Mouse (Mus musculus) intestine, postnatal 0 days (tissue): ENCODE results near the gene Rph3a. TPM values are rescaled to one million over a fixed set of nuclear protein-coding genes. Genes with fewer than 3 reads are reported as not detected.

Source experiments
- ATAC-seq: fragments of 200-750 bp; cut with Nextera tagmentation; 2 replicates; pipeline ENCODE4 v1.8.0; 2017; ENCODE audit warnings: mild to moderate bottlenecking, moderate TSS enrichment, moderate library complexity
- H3K27ac ChIP-seq: fragments of 300-500 bp; sonication (generic); 2 replicates; pipeline ENCODE4 v1.5.1; 2014; ENCODE audit warnings: mild to moderate bottlenecking, low read depth, low read length, moderate library complexity
- H3K27me3 ChIP-seq: fragments of 300-500 bp; sonication (generic); replicated peaks from 2 replicates; pipeline ENCODE4 v1.6.1; 2014; ENCODE audit warnings: low read length, mixed read lengths; ENCODE audit not compliant: control insufficient read depth, insufficient read depth
- H3K36me3 ChIP-seq: fragments of 300-500 bp; sonication (generic); 2 replicates; pipeline ENCODE4 v1.6.1; 2014; ENCODE audit warnings: mild to moderate bottlenecking, moderate library complexity; ENCODE audit not compliant: control insufficient read depth, insufficient read depth
- H3K4me1 ChIP-seq: fragments of 300-500 bp; sonication (generic); replicated peaks from 2 replicates; pipeline ENCODE4 v1.6.1; 2014; ENCODE audit warnings: antibody characterized with exemption, low read length, mixed read lengths; ENCODE audit not compliant: control insufficient read depth, insufficient read depth
- H3K4me2 ChIP-seq: fragments of 300-500 bp; sonication (generic); replicated peaks from 2 replicates; pipeline ENCODE4 v1.6.1; 2014; ENCODE audit warnings: low read depth, mild to moderate bottlenecking, moderate library complexity
- H3K4me3 ChIP-seq: fragments of 300-500 bp; sonication (generic); 2 replicates; pipeline ENCODE4 v1.5.1; 2014; ENCODE audit warnings: low read depth, low read length
- H3K9ac ChIP-seq: fragments of 300-500 bp; sonication (generic); 2 replicates; pipeline ENCODE4 v1.6.1; 2014; ENCODE audit warnings: mild to moderate bottlenecking, low read depth, low read length
- H3K9me3 ChIP-seq: fragments of 300-500 bp; sonication (generic); 2 replicates; pipeline ENCODE4 v1.6.1; 2016; ENCODE audit warnings: mixed run types; ENCODE audit not compliant: control insufficient read depth
- CTCF ChIP-seq: sonication (generic); IDR thresholded peaks from 2 replicates; pipeline ENCODE4 v1.5.1; 2016; ENCODE audit warnings: low read depth, mild to moderate bottlenecking, control low read depth, antibody characterized with exemption, moderate library complexity
- WGBS: fragments of 180-500 bp; shearing (Covaris S2); extraction: QIAGEN DNeasy Blood & Tissue Kit; methylation state at CpG from one replicate; pipeline ENCODE4 v1.1.7; 2014; 5-methylcytosine and 5-hydroxymethylcytosine counted together
- polyA plus RNA-seq: library from polyadenylated mRNA; unstranded; fragments of >200 nt; fragmentation: Nextera tagmentation; extraction: Ambion mirVana; gene quantifications from 2 replicates; pipeline ENCODE4 v1.2.1, GENCODE M21; 2015

The Rph3a gene
- polyA plus RNA-seq, 1 experiment from 2014 or later = 0.48 TPM

DNA sequence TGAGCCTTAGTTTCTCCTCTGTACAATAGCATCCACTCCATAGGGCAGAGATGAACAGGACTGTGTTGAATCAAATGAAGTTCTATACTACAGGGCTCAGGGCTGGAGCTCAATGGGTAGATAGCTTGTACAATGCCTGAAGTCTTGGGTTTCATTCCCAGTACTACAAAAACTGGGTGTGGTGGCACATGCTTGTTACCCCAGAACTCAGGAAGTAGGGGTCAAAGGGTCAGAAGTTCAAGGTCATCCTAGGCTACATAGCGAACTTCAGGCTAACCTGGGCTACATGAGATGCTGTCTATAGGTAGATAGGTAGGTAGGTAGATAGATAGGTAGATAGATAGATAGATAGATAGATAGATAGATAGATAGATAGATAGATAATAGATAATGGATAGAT is 38.6 kb downstream of the Rph3a start:
- no peak for ATAC-seq
- Histone ChIP-seq H3K36me3 (no peaks in the 10 kb centered on the region), H3K9me3 (no peaks in the 10 kb centered on the region)

DNA sequence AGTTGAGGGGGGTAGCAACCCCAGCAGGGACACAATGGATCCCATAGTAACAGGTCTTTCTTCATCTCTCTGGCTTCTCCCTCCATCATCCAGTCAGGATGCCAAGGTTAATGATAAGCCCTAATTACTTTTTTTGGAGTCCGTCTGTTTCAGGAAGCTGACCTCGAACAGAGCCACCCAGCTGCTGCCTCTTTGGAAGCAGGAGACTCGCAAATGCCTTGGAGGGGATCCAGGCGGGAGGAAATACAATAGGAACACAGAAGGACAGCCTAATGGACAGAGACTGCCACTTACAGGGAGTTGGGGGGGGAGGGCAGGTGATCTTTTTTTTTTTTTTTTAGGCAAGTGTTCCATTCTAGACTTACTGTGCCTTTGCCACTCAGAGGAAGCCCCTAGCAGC is 40.2 kb downstream of the Rph3a start:
- ATAC-seq = no peak
- no peaks in the 10 kb centered on the region for H3K4me1 ChIP-seq
- no peak overlapping the region for H3K4me3 ChIP-seq
- H3K27me3 ChIP-seq = no peaks in the 10 kb centered on the region
- H3K9ac ChIP-seq = no peak overlapping the region
- no peak overlapping the region for H3K4me2 ChIP-seq
- 33% methylated on average over 4 of the region's 4 CpGs for WGBS
- no peak for TF ChIP-seq CTCF
- H3K9me3 ChIP-seq = no peaks in the 10 kb centered on the region
- no peak overlapping the region for H3K27ac ChIP-seq
- no peaks in the 10 kb centered on the region for H3K36me3 ChIP-seq

More for the DNA sequence above, 38.6 kb downstream of the Rph3a start:
- 83% methylated on average over 1 of the region's 1 CpGs for WGBS
- Histone ChIP-seq H3K4me3 (no peak overlapping the region), H3K27ac (no peak overlapping the region), H3K4me1 (no peaks in the 10 kb centered on the region), H3K9ac (no peak overlapping the region), H3K4me2 (no peak overlapping the region), H3K27me3 (no peaks in the 10 kb centered on the region)
- no peak for TF ChIP-seq CTCF

DNA sequence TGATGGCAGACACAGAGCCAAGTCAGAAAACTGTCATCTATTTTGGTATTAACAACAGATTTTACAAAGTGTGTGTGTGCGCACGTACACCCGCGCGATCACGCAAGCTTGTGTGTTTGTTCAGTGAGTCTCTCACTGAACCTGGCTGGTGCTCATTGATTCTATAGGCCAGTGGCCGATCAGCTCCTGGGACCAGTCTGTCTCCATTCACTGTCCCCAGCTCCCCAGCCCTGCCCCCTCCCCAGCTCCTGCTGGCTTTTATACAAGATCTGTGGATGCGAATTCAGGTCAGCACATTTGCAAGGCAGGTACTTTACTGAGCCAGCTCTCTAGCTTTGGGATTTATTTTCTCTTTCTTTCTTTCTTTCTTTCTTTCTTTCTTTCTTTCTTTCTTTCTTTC is 41.1 kb downstream of the Rph3a start:
- Histone ChIP-seq H3K4me1 (no peaks in the 10 kb centered on the region), H3K9me3 (no peaks in the 10 kb centered on the region), H3K27ac (no peak overlapping the region), H3K9ac (no peak overlapping the region), H3K4me3 (no peak overlapping the region), H3K27me3 (no peaks in the 10 kb centered on the region), H3K4me2 (no peak overlapping the region), H3K36me3 (no peaks in the 10 kb centered on the region)
- no peak for TF ChIP-seq CTCF
- ATAC-seq = no peak
- WGBS = 80% methylated on average over 8 of the region's 8 CpGs

DNA sequence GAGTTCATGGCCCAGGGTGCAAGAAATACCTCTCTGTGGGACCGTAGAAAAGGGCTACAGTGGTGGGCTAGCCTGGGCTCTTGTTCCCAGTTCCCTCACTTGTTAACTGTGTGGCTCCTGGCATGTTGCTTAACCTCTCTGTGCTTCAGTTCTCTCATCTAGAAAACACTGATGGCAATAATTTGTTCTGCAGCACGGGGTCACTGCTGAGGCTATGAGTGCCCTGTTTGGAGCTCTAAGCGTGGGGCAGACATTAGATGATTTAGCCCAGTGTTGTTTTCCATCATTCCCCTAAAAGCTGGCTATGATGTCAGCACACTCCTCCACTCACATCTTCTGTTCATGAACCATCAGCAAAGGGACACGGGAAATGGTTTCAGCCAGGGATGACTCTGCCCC is 41.8 kb downstream of the Rph3a start:
- H3K4me3 ChIP-seq = no peak overlapping the region
- no peak for ATAC-seq
- H3K9ac ChIP-seq = no peak overlapping the region
- H3K36me3 ChIP-seq = no peaks in the 10 kb centered on the region
- no peak overlapping the region for H3K4me2 ChIP-seq
- no peak overlapping the region for H3K27ac ChIP-seq
- no peaks in the 10 kb centered on the region for H3K27me3 ChIP-seq
- TF ChIP-seq CTCF = no peak
- WGBS = 67% methylated on average over 4 of the region's 4 CpGs
- no peaks in the 10 kb centered on the region for H3K4me1 ChIP-seq
- H3K9me3 ChIP-seq = no peaks in the 10 kb centered on the region

DNA sequence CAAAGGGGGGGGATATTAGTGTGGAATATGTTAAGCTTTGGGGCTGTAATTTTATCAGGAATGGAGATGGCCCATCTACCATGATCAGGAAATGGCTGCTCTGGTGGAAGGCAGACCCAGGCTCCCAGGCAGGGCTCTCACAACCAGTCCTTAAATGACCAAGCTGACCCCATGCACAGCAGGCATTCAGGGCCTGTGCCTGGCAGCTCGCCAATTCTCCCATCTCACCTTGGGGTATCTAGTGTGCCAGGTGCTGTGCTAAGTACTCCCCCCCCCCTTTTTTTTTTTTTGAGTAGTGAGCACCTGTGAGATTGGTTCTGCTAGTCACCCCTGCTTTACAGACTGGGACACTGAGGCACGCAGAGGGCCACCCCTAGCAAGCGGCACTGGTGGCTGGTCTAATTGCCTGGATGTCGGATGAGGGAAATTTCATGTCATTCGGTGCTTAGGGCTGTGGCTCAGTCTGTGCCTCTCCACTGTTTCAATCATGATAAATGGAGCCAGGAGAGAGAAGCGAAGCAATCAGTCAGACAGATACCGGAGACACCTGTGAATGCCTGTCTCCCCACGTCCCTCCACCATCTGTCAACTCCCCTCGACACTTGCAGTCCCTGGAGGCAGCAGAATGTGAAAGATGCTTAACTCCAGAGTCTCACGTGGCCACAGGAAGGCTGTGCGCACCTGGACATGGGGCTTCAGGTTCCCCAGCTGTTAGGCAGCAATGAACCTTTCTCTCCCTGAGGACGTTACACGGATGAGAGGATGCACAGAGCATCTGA is 42.3 kb downstream of the Rph3a start:
- TF ChIP-seq CTCF = no peak
- no peak overlapping the region for H3K4me2 ChIP-seq
- H3K9ac ChIP-seq = no peak overlapping the region
- 74% methylated on average over 13 of the region's 13 CpGs for WGBS
- no peak overlapping the region for H3K27ac ChIP-seq
- H3K27me3 ChIP-seq = no peaks in the 10 kb centered on the region
- ATAC-seq = no peak
- H3K4me3 ChIP-seq = no peak overlapping the region
- H3K9me3 ChIP-seq = no peaks in the 10 kb centered on the region
- no peaks in the 10 kb centered on the region for H3K4me1 ChIP-seq
- no peaks in the 10 kb centered on the region for H3K36me3 ChIP-seq

DNA sequence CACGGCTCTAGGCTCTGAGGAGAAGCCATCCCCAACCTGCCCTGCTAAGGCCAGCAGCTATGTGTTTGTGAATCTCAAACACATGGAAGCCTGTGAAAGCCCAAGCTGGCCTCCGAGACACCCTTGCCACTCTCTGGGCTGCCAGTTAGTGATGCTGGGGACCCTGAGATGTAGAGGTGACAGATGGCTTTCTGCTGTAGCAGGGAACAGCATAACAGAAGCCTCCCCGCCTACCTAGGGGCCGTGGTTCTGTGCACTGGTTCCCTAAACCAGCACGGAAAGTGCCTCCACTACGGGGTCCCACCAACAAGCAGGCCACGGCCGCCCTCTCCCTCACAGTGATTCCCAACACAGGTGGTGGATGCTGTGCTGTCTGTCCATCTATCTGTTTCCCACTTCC is 43.0 kb downstream of the Rph3a start:
- no peak overlapping the region for H3K4me2 ChIP-seq
- no peaks in the 10 kb centered on the region for H3K9me3 ChIP-seq

DNA sequence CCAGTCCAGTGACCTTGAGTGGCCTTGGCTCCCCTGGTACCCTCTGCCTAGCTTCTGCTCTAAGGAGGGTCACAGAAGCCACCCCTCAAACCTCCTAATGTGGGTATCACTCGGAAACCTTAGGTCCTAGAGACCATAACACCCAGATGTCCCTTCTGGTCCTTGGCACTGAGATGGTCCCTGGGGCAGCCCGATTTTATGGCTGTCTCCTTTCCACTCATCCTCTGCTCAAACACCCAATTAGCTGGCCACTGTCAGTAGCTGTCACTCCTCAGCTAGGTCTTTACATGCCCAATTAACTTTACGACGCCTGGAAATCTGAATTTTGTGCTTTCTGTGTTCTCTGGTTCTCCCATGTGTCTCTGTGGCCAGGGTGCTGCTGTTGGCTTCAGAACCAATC is 43.7 kb downstream of the Rph3a start:
- no peak for TF ChIP-seq CTCF

More for the DNA sequence above, 43.0 kb downstream of the Rph3a start:
- no peak overlapping the region for H3K4me3 ChIP-seq
- H3K27me3 ChIP-seq = no peaks in the 10 kb centered on the region
- no peak for ATAC-seq
- TF ChIP-seq CTCF = no peak
- H3K27ac ChIP-seq = no peak overlapping the region
- H3K4me1 ChIP-seq = no peaks in the 10 kb centered on the region
- H3K9ac ChIP-seq = no peak overlapping the region
- WGBS = 91% methylated on average over 8 of the region's 8 CpGs
- no peaks in the 10 kb centered on the region for H3K36me3 ChIP-seq

More for the DNA sequence above, 43.7 kb downstream of the Rph3a start:
- WGBS = 82% methylated on average over 4 of the region's 4 CpGs
- H3K9ac ChIP-seq = no peak overlapping the region
- ATAC-seq = no peak
- H3K27me3 ChIP-seq = no peaks in the 10 kb centered on the region
- H3K4me1 ChIP-seq = no peaks in the 10 kb centered on the region
- no peak overlapping the region for H3K4me2 ChIP-seq
- H3K9me3 ChIP-seq = no peaks in the 10 kb centered on the region
- H3K27ac ChIP-seq = no peak overlapping the region
- H3K36me3 ChIP-seq = no peaks in the 10 kb centered on the region
- no peak overlapping the region for H3K4me3 ChIP-seq
